Mouse (Mus musculus) forebrain, embryonic 16.5 days (tissue): ENCODE measurements around the gene Gm10837. TPM values are rescaled to one million over a fixed set of nuclear protein-coding genes. Genes with fewer than 3 reads are reported as not detected.

Source experiments
- ATAC-seq: fragments of 200-750 bp; cut with Nextera tagmentation; 2 replicates; pipeline ENCODE4 v1.8.0; 2017; ENCODE audit warnings: mild to moderate bottlenecking, moderate library complexity
- H3K27ac ChIP-seq: fragments of 300-500 bp; sonication (generic); 2 replicates; pipeline ENCODE4 v1.5.1; 2014; ENCODE audit warnings: low read length, control low read depth
- H3K27me3 ChIP-seq: fragments of 300-500 bp; sonication (generic); replicated peaks from 2 replicates; pipeline ENCODE4 v1.6.1; 2014; ENCODE audit warnings: low read length; ENCODE audit not compliant: control insufficient read depth, insufficient read depth
- H3K36me3 ChIP-seq: fragments of 300-500 bp; sonication (generic); 2 replicates; pipeline ENCODE4 v1.6.1; 2014; ENCODE audit not compliant: control insufficient read depth, insufficient read depth
- H3K4me1 ChIP-seq: fragments of 300-500 bp; sonication (generic); replicated peaks from 2 replicates; pipeline ENCODE4 v1.6.1; 2014; ENCODE audit warnings: low read length; ENCODE audit not compliant: control insufficient read depth, insufficient read depth
- H3K4me2 ChIP-seq: fragments of 300-500 bp; sonication (generic); 2 replicates; pipeline ENCODE4 v1.6.1; 2014; ENCODE audit warnings: mild to moderate bottlenecking, low read length, control low read depth
- H3K4me3 ChIP-seq: fragments of 300-500 bp; sonication (generic); replicated peaks from 2 replicates; pipeline ENCODE4 v1.5.1; 2014; ENCODE audit warnings: mild to moderate bottlenecking, low read length, control low read depth
- H3K9ac ChIP-seq: fragments of 300-500 bp; sonication (generic); replicated peaks from 2 replicates; pipeline ENCODE4 v1.6.1; 2014; ENCODE audit warnings: low read depth, low read length, control low read depth
- H3K9me3 ChIP-seq: fragments of 300-500 bp; sonication (generic); 2 replicates; pipeline ENCODE4 v1.6.1; 2016; ENCODE audit warnings: low read length; ENCODE audit not compliant: control insufficient read depth
- WGBS: fragments of 180-500 bp; shearing (Covaris S2); extraction: QIAGEN DNeasy Blood & Tissue Kit; methylation state at CpG from one replicate; pipeline ENCODE4 v1.1.7; 2014; 5-methylcytosine and 5-hydroxymethylcytosine counted together
- polyA plus RNA-seq: library from polyadenylated mRNA; unstranded; fragments of >200 nt; fragmentation: Nextera tagmentation; extraction: Ambion mirVana; gene quantifications from 2 replicates; pipeline ENCODE4 v1.2.1, GENCODE M21; 2015

Gm10837 gene
- polyA plus RNA-seq, 1 experiment from 2014 or later = 0.41 TPM

- peaks cover 24% of the 10 kb centered on the region for H3K27me3 ChIP-seq
- WGBS = 65% methylated on average over 1 of the region's 1 CpGs
- peaks cover 8% of the 10 kb centered on the region for H3K4me1 ChIP-seq
- no peaks in the 10 kb centered on the region for H3K9me3 ChIP-seq
- no peak for ATAC-seq
- H3K4me2 ChIP-seq = no peak overlapping the region
- no peak overlapping the region for H3K9ac ChIP-seq
- H3K27ac ChIP-seq = no peak overlapping the region
- H3K4me3 ChIP-seq = no peak overlapping the region
- H3K36me3 ChIP-seq = no peaks in the 10 kb centered on the region
These were observed 1.6 kb downstream of the Gm10837 start for GRCm38 (mm10) chr14:122492015-122492414.

- no peaks in the 10 kb centered on the region for H3K36me3 ChIP-seq
- H3K4me2 ChIP-seq = no peak overlapping the region
- 16% methylated on average over 2 of the region's 2 CpGs for whole genome bisulfite sequencing
- no peaks in the 10 kb centered on the region for H3K9me3 ChIP-seq
- ATAC-seq = no peak
- no peaks in the 10 kb centered on the region for H3K27me3 ChIP-seq
- no peak overlapping the region for H3K4me3 ChIP-seq
- H3K4me1 ChIP-seq = no peaks in the 10 kb centered on the region
- H3K9ac ChIP-seq = no peak overlapping the region
- no peak overlapping the region for H3K27ac ChIP-seq
These were observed 18.7 kb downstream of the Gm10837 start for GRCm38 (mm10) chr14:122509058-122509457.

GRCm38 (mm10) chr14:122511519-122511918, 21.1 kb downstream of the Gm10837 start:
- Histone ChIP-seq H3K4me2 (no peak overlapping the region), H3K36me3 (no peaks in the 10 kb centered on the region), H3K27me3 (no peaks in the 10 kb centered on the region), H3K27ac (no peak overlapping the region), H3K9me3 (no peaks in the 10 kb centered on the region), H3K4me3 (no peak overlapping the region), H3K9ac (no peak overlapping the region), H3K4me1 (no peaks in the 10 kb centered on the region)
- WGBS = 82% methylated on average over 3 of the region's 3 CpGs
- no peak for ATAC-seq

GRCm38 (mm10) chr14:122513511-122514036, 23.2 kb downstream of the Gm10837 start:
- no peaks in the 10 kb centered on the region for H3K36me3 ChIP-seq
- no peaks in the 10 kb centered on the region for H3K4me1 ChIP-seq
- no peaks in the 10 kb centered on the region for H3K9me3 ChIP-seq
- 76% methylated on average over 1 of the region's 1 CpGs for WGBS
- no peak for ATAC-seq
- no peak overlapping the region for H3K9ac ChIP-seq
- H3K27me3 ChIP-seq = no peaks in the 10 kb centered on the region
- no peak overlapping the region for H3K4me3 ChIP-seq
- no peak overlapping the region for H3K27ac ChIP-seq
- H3K4me2 ChIP-seq = no peak overlapping the region

- 88% methylated on average over 4 of the region's 4 CpGs for WGBS
- Histone ChIP-seq H3K27me3 (no peaks in the 10 kb centered on the region), H3K4me3 (no peak overlapping the region), H3K9ac (no peak overlapping the region), H3K4me2 (no peak overlapping the region), H3K27ac (no peak overlapping the region), H3K4me1 (0 out of 2 replicates have a peak, but pooled peaks cover under 1% of the 10 kb centered on the region), H3K9me3 (0 out of 2 replicates have a peak, but pooled peaks cover 2% of the 10 kb centered on the region), H3K36me3 (no peaks in the 10 kb centered on the region)
- ATAC-seq = no peak
These were observed 38.1 kb downstream of the Gm10837 start for GRCm38 (mm10) chr14:122528475-122528874.

GRCm38 (mm10) chr14:122534017-122534924, 43.9 kb downstream of the Gm10837 start, which contains the start of gene Pcca:
Gene Pcca, plus strand, starts transcription at chr14:122534324.
- peak within 1 kb of the TSS; percentile 72 for H3K4me2 ChIP-seq
- peak; percentile 100 for ATAC-seq
- H3K4me1 ChIP-seq = peaks cover 12% of the 10 kb centered on the region
- H3K9ac ChIP-seq = peak within 1 kb of the TSS; percentile 69
- H3K9me3 ChIP-seq = no peaks in the 10 kb centered on the region
- H3K36me3 ChIP-seq = no peaks in the 10 kb centered on the region
- H3K27me3 ChIP-seq = no peaks in the 10 kb centered on the region
- H3K4me3 ChIP-seq = peak within 1 kb of the TSS; percentile 76
- WGBS = 1% methylated on average over 54 of the region's 54 CpGs
- H3K27ac ChIP-seq = peak within 1 kb of the TSS; percentile 9; the same call in 1 of the 2 replicates

GRCm38 (mm10) chr14:122535986-122536385, 45.6 kb downstream of the Gm10837 start:
- Histone ChIP-seq H3K27me3 (no peaks in the 10 kb centered on the region), H3K9me3 (no peaks in the 10 kb centered on the region), H3K4me2 (no peak overlapping the region), H3K4me1 (peaks cover 12% of the 10 kb centered on the region), H3K36me3 (no peaks in the 10 kb centered on the region), H3K27ac (no peak overlapping the region), H3K9ac (no peak overlapping the region), H3K4me3 (no peak overlapping the region)
- ATAC-seq = no peak
- WGBS = 91% methylated on average over 1 of the region's 1 CpGs

Other genes starting within 250 kb of the Gm10837 start
- gene Gm5089, start 39.5 kb upstream of the Gm10837 start, polyA plus RNA-seq = 0.40 and 0.47 TPM in 2 replicates
- 5.5 and 8.7 TPM in 2 replicates for gene Zic5, start 24.9 kb upstream of the Gm10837 start, polyA plus RNA-seq
- 4.4 and 5.6 TPM in 2 replicates for gene Zic2, start 15.2 kb upstream of the Gm10837 start, polyA plus RNA-seq
- gene Pcca, start 43.7 kb downstream of the Gm10837 start, polyA plus RNA-seq = 22.8 and 25.3 TPM in 2 replicates